In genomic region chr5:92188881-92189483, GRCm38 (mm10) we compare ENCODE assay signal across 31 mouse cellular contexts. TPM values are rescaled to one million over a fixed set of nuclear protein-coding genes. Genes with fewer than 3 reads are reported as not detected.
"Had no signal": no experiment of that assay in that cellular context is flagged by ENCODE, and none has a peak within 500 bp of the region (broad histone marks: within the 10 kb centered on the region; RNA-seq: fewer than 3 reads in every experiment).

No protein-coding gene starts in this region.

- H3K4me2 ChIP-seq: liver, embryonic 13.5 days; midbrain, embryonic 12.5 days; midbrain, embryonic 15.5 days; neural tube, embryonic 13.5 days had no signal

- H3K4me1 ChIP-seq: liver, embryonic 13.5 days; midbrain, embryonic 12.5 days; midbrain, embryonic 15.5 days; neural tube, embryonic 13.5 days had no signal

- H3K9me3 ChIP-seq: liver, embryonic 13.5 days; midbrain, embryonic 15.5 days had no signal

- H3K4me3 ChIP-seq: layer of hippocampus, adult 2 months; liver, embryonic 13.5 days; midbrain, embryonic 12.5 days; midbrain, embryonic 15.5 days; myocyte; neural tube, embryonic 13.5 days had no signal

- ATAC-seq: midbrain, embryonic 15.5 days had no signal

- H3K27ac ChIP-seq: layer of hippocampus, adult 2 months; liver, embryonic 13.5 days; midbrain, embryonic 12.5 days; midbrain, embryonic 15.5 days; neural tube, embryonic 13.5 days had no signal

- H3K9ac ChIP-seq: liver, embryonic 13.5 days; midbrain, embryonic 12.5 days; midbrain, embryonic 15.5 days; neural tube, embryonic 13.5 days had no signal

- H3K27me3 ChIP-seq: liver, embryonic 13.5 days; midbrain, embryonic 12.5 days; midbrain, embryonic 15.5 days; neural tube, embryonic 13.5 days had no signal

- DNase-seq: kidney, adult 18-20 months; kidney, adult 9 months; kidney, postnatal 14 days; kidney, postnatal 4 days; layer of hippocampus, adult 9-11 months; liver, embryonic 13.5 days; lung, adult 2 months; lung, postnatal 14 days; lung, postnatal 4 days; retina, postnatal 1 day; right cerebral cortex, postnatal 25 days; thymus, postnatal 25 days had no signal

RNA-seq across cellular contexts. Expression of gene U90926, which starts 26.2 kb away (rescaled TPM):
- total RNA-seq: layer of hippocampus, adult 2 months; layer of hippocampus, postnatal 25 days; left cerebral cortex, adult 18-20 months; left cerebral cortex, postnatal 36 days; liver, adult 2 months; megakaryocyte progenitor cell, adult 5-6 weeks; megakaryocyte-erythroid progenitor cell, adult 5-6 weeks; monocyte, adult 5-6 weeks; neutrophil, adult 5-6 weeks had no signal
- polyA plus RNA-seq: limb, embryonic 11.5 days; limb, embryonic 14.5 days; liver, adult 2 months; liver, embryonic 13.5 days; liver, embryonic 16.5 days; lung, adult 2 months; lung, embryonic 16.5 days; midbrain, embryonic 12.5 days; midbrain, embryonic 15.5 days; myocyte; neural tube, embryonic 13.5 days; spleen, adult 2 months; stomach, embryonic 14.5 days had no signal
